Mouse (Mus musculus) urinary bladder, postnatal 10 days (tissue): ENCODE data around the gene Garnl3.
"Not testable (repeated sequence)": the region's sequence is repeated elsewhere in the genome, so short reads cannot be mapped to it uniquely, and the experiment has no call there.

Experiments
- DNase-seq: peaks from one replicate; pipeline ENCODE4 v3.0.0; 2022; ENCODE audit warnings: low spot score

Garnl3 gene

DNA sequence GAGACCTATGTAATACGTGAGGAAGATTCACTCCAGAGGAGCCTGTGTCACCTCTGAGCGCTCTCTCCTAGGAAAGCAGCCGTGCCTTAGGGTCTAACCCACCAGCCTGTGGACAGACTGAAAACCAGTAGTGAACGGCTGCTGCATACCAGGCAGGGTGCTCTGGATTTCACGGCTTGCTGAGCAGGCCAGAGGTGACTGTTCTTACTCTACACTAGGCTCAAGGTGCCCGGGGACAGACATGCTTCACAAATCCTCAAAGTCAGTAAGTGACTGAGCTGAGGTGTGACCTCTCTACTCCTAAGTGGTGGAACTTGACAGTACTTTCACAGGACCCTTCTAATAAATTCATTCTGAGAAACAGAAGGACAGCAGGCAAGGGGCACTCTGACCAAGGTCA, 108.6 kb downstream of the Garnl3 start:
- DNase-seq: no peak

DNA sequence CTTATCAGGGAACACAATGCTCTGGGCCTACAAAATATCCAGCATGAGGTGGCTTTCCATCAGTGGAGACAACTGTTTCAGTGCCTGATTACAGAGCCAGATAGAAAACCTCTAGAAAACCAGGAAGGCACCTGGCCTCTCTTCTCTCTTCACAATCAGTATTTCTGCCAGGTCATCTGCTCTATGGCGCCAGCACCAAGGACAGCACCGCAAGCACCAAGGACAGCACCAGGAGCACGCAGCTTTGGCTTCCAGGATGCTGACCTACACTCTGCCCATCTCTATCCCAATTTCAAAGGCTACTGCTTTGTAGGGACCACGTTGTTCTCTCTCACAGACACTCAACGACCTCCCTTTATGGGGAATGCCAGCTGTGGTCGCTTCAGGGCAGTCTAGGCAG, 113.4 kb downstream of the Garnl3 start:
- no peak for DNase-seq

DNA sequence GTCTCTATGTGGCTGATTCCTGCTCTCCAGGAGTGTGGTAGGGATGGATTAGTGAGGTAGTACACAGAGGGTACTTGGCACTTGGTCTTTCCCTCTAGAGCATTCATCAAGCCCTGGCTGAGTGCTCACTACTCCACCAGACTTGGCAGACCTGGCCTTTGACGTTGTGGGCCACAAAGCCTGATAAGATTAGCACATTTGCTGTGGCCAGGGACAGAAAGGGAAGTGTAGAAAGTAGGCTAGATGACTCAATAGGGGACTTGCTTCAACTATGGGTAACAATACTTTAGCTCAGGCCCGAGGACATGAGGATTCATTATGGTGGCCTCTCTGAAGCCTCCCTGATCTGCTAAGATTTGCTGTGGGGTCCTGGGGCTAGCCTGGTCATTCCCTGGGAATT, 114.3 kb downstream of the Garnl3 start:
- no peak for DNase-seq

DNA sequence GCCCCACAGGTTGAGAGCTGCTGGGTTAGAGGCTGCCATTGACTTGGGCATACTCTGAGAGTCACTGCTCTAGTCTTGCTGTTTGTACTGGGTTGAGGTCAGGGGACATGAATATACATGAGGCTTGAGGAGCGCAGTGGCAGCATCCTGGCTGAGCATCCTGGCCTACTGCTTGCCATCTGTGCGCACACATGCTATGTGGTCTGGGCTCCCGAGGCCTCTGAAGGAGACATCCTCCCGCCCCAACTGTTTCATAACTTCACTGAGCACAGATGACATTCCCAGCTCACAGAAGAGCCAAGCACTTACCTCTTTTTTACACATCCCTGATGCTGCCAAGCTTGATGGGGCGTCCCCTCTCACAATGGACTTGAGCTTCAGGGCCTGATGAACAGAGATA, 116.6 kb downstream of the Garnl3 start:
- DNase-seq: no peak

DNA sequence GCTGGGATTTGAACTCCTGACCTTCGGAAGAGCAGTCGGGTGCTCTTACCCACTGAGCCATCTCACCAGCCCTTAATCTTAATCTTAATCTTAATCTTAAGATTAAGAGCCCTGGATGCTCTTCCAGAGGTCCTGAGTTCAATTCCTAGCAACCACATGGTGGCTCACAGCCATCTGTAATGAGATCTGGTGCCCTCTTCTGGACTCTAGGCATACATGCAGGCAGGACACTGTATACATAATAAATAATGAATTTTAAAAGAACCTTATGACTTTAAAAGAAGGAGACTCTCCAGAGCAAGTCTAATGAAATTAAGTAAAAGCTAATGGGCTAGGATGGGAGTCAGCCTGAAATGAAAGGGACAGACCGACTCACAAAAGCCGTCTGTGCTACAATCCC, 122.4 kb downstream of the Garnl3 start:
- not testable (repeated sequence) for DNase-seq

DNA sequence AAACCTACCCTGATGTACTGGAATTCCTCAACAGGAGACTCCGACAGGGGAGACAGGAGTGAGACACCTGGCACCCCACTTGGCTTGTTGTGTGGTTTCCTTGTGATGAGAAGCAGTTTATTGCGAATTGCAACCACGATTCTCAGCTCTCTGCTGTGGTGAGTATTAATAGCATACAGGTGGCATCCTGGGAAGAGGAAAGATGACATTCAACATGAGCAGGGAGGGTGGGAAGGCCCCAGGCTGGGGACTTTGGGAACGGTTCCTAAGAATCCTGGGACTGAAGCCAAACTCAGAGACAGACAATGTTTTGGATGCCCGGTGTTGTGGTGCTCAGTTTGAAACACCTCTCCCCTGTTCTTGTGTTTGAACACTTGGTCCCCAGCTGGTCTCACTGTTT, 126.4 kb downstream of the Garnl3 start:
- no peak for DNase-seq

DNA sequence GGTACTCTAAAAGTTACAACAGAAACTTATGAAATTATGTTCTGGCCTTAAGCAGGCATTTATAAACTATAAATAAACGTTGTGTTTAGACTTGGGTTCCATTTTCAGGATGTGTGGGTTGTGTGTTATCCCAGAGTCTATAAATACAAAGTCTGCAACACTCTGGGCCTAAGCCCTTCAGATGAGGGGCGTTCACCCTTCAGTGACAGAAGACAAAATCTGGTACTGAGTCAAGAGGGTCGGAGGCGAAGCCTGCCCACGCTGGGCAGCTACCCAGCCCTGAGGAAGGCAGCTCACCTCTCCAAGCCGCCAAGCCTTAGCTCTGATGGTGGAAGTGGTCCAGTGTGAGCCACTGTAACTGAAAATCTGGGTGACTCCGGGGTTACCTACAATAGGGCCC, 129.3 kb downstream of the Garnl3 start:
- no peak for DNase-seq

DNA sequence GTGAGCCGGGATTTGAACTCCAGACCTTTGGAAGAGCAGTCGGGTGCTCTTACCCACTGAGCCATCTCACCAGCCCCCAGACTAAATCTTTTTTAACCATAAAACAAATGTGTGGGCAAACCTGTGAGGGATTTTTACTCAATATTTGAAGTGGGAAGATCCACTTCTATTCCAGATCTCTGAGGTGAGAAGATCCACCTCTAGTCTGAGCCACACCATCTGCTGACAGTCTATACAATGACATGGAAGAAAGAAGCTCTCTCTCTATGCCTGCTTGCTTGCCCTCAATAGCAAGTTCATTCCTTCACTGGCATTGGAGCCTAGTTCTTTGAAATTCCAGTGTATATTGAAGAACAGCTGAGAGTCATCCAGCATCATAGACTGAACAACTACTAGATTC, 131.7 kb downstream of the Garnl3 start:
- no peak for DNase-seq

DNA sequence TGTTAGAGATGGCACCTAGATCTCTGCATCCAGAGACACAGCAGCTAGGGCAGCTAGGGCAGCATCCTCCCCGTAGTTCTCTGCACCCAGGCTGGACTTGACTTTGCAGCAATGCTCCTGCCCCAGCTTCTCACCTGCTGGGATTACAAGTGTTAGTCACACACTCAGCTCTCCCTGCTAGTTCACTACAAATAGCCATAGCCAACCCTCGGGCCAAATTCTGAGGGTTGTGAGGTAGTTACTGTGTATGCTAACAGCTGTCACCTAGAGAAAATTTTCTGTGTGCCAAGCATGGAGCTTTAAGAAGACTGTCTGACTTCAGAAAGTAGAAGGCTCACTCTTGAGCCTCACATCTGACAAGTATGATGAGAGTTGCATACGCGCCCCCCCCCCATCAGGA, 133.7 kb downstream of the Garnl3 start:
- no peak for DNase-seq

DNA sequence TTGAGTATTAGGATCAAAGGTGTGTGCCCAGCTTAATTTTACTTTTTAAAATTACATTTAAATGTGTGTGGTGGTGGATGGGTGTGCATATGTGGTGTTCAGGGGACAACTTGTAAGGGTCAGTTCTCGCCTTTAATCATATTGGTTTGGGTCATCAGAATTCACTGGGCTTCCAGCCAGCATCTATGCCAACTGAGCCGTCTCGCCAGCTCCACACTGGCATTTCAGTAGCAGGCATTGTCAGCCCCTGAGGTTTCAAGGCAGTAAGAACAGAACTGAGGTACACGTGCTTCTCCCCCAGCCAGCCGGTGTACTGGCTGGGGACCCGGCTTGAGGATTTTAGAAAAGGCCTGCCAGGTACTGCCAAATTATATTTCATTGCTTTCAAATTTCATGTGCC, 134.4 kb downstream of the Garnl3 start:
- no peak for DNase-seq

DNA sequence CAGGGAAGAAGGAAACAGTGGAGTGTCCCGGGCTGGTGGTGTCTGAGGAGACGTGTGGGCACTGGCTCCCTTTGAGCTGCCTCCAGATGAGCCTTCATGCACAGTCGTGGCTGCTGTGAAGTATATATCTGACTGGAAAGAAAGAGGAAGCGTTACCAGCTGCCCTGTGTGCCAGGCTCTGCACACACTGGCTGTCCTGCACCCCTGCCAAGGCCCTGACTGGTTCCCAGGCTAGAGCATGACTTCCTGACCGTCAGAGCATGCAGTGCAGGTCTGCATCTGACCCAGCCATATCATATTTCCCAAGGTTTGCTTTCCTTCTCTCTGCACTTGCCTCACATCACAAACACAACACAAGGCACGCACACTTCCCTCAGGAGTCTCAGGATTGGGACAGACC, 139.3 kb downstream of the Garnl3 start:
- no peak for DNase-seq

DNA sequence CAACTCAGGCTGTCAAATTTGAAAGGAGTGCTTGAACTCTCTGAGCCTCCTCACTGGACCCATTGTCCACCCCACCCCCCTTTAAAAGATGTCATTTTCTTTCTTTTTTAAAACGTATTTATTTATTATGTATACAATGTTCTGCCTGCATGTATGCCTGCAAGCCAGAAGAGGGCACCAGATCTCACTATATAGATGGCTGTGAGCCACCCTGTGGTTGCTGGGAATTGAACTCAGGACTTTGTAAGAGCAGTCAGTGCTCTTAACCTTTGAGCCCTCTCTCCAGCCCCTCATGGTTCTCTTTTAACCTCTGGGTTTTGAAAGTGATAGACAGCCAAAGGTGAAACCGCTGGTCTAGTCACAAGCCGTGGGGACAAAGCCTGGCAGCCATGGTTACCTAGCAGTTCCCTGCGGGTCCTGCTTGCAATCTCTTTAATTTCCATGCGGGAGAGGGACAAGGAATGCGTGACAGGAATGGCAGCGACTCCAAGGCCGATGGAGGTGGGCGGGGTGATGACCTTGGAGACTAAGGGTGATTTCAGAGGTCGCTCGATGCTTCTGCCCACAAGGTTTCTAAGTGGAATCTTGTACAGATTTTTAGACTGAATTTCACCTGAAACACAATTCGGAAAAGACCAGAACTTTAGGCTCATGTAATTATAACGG, 141.2 kb downstream of the Garnl3 start:
- DNase-seq: no peak

DNA sequence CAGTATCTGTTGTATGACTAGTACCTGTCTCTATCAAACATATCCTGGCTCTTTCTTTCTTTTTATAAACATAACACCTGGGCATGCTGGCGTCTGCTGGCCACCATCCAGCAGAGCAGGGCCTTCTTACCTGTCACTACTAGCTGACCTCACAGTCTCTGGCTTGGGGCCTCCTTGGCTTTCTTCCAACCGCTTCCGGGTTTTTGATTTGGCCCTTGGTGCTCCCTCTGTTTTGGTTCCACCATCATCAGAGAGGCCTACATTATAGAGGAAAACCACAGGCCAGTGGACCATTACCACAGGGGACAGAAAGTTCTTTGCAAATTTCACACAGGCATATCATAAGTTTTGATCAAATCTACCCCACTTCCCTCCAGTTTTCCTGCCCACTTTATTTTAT, 142.1 kb downstream of the Garnl3 start:
- no peak for DNase-seq

DNA sequence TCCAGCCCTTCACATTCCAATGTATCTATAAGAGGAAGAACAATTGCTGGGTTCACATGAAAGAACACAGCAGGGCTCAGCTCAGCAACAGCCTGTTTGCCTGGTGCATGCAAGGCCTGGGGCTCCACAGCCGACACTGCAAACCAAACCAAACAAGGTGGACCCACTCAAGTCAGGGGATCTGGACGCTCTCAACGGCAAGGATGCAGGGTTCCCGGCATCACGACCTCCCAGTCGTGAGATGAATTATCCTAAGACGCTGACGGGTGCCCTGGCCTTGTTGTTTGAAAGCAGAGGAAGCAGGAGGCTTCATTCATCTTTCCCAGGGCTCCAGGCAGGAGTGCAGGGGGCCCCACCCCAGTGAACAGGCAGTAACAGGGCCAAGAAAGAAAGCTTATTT, 145.6 kb downstream of the Garnl3 start:
- no peak for DNase-seq

DNA sequence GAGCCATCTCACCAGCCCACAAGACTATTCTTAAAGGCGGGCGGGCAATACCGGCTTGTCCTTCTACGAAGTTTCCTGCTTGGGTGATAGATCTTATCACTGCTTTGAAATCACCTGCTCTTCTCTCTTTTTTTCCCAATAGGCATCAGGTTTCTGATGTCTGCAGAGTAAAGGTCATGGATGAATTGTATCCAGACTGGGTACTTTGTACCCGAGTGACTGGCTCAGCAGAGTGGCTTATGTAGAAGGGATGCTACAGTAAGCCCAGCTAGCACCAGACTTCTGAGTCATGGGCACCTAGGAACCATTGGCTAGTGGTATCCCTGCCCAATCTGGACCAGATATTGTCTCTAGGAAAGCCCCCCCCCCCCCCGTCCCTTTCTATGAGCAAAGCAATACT, 147.8 kb downstream of the Garnl3 start:
- DNase-seq: no peak

DNA sequence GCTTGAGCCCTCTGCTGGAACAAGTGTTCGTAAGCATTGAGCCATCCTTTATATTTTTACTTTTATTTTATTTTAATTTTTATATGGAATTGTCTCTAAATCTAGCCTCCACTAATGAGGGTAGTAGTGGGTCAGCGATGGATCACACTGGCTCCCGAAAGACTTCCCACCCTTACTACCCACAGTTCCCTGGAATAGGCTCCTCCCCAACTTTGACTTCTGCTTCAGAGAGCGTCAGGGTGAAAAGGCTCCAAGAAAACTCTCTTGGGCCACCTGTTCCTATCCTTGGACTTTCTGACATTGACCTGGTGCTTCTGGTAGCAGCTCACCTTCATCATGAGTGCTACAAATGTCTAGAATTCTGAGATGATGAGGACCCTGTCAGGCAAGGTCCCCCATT, 148.8 kb downstream of the Garnl3 start:
- no peak for DNase-seq

DNA sequence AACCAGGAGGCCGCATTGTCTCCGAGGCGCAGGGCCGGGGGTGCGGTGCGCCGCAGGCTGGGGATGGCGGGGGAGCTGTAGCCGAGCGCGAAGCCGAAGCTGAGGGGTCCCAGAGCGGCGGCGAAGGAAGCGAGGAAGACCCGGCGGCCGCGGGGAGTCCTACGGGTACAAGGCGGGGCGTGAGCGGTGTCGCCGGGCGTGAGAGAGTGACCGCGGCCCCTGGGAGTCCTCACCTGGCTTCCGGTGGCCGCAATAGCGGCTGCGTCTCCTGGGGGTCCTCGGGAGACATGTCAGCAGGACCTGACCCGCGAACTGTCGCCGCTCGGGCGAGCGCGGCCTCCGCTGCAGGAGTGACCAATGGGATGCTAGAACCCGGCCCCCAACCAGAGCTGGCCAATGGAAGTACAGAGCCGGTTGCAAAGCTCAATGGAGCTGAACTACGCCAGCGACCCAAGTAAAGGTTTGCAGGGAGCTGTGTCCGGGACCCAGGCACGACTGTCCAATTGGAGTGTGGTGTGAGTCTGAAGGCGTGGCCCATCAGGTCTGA, 149.7 kb downstream of the Garnl3 start, which contains the start of gene Slc2a8:
Gene Slc2a8 (minus strand): TSS at position 359 of the 547 bp plus-strand sequence.
- peak; percentile 47 for DNase-seq

DNA sequence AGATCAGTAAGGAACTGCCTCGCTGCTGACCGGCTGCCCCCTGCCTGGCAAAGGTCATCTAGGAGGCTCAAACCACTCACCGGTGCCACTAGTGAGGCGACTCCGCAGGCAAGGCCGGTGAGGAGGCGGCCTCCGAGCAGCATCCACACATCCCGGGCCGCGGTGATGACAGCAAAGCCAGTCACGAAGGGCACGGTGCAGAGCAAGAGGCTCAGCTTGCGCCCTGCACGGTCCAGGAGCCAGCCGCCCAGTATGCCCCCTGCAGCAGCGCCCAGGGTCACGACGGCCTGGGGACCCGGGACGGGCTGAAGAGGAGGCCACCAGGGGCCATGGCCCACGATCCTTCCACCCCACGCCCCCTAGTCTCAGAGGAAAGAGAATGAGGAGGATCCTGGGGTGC, 150.2 kb downstream of the Garnl3 start:
- DNase-seq: no peak

DNA sequence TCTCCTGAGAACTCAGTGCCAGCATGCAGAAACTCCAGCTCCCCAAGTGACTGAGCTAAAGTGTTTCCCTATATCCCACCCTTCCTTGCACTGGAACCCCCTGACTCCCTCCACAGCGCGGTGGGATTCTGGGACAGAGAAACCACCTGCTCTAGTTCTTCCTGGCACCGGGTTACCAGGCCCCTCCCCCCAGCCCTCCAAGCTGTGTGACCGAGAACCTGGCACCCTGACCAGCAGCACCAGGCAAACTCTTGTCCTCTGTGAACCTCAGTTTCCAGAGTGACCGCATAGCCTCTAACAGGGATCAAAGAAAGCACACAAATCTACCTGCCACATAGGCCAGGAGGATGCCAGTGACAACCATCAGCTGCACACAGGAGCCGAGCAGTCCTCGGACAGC, 151.8 kb downstream of the Garnl3 start:
- DNase-seq: no peak

DNA sequence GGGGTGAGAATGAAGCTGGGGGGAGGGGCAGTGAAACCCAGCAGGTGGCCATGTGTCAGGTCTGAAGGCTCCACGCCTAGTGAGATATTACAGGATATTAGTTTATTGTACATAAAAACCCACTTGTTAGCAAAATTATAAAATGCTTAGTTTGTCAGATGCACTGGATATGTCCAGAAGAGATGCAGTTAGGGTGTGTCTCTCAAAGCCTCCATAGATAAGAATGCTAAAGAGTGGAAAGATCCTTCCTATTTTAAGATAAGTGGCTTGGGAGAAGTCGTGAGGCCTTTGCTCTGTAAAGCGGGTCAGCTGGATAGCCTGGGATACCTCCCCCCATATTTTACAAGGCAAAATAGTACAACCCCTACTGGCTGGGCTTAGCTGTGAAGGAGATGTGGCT, 152.8 kb downstream of the Garnl3 start:
- DNase-seq: no peak

DNA sequence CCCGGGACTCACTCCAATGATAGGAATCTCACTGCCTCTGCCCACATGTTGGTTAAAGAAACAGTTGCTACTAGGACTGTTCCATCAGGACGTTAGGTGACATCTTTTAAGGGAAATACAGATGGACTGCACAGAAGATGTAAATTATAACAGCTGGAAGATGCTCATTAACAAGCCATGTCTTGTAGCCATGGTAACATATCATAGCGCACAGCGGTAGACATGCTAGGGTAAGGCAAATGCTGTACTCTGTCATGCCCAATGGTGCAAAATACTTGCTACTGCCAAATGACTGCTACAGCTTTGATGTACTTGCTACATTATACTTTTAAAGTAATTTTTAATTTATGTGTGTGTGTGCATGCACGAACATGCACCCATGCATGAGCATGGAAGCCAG, 154.3 kb downstream of the Garnl3 start:
- no peak for DNase-seq

DNA sequence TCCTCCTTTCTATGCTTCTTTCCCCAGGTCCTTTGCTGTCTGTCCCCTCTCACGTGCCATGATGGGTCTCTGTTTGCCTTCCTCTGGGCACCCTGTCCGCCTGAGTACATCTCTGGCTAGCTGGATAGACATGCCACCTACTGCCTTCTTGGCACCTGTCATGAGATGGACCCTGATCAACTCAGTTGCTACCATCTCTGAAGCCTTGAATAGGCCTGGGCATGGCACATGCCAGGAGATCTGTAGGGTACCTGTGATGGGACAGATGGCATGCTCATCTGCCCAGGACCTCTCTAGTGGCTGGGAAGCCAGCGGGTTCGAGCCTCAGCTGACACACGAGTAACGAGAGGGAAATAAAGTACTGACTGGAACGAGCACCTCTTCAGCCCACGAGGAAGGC, 157.2 kb downstream of the Garnl3 start:
- no peak for DNase-seq

DNA sequence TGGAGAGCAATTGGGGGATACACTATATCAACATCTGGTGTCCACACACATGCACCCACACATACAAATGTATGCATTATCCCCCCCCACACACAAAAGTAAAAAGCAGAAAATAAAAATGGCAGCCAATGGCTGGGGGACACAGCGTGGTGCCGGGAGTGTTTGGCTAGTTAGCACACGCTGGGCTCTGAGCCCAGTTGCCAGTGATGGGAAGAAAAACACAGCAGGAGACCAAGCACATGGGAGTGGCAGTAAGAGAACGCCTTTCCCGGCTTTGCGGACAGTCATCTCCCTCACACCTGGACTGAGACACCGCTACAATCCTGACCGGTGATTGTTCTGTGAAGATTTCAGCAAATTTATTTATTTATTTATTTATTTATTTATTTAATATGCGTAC, 160.2 kb downstream of the Garnl3 start:
- no peak for DNase-seq

DNA sequence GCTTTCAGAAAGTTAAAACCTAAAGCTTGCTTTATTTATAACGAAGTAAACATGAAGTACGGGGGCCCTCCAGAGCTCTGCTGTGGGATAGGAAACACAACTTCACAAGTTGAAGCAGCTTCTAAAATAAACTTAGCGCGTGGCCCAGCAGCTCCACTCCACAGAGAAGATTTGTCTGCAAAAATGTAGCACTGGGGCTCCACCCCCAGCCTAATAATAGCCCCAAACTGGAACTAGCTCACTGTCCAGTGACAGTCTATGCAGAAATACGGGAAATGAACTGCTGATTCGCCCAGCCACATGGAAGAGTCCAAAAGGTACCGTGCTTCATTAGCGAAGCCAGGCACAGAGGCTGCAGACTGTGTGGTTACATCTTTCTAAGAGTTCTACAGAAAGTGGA, 162.1 kb downstream of the Garnl3 start:
- no peak for DNase-seq
